Mouse (Mus musculus) spleen, adult 2 months (tissue): ENCODE results near the gene Vps54.

ENCODE experiments used
- CTCF ChIP-seq: fragments of 200-500 bp; IDR thresholded peaks from 2 replicates; pipeline ENCODE4 v1.5.1; 2011; ENCODE audit warnings: mild to moderate bottlenecking, inconsistent platforms; ENCODE audit not compliant: insufficient read depth, insufficient read length, insufficient replicate concordance; ENCODE audit errors: extremely low read depth
- POLR2A ChIP-seq: fragments of 200-500 bp; IDR thresholded peaks from 2 replicates; pipeline ENCODE4 v1.6.1; 2011; ENCODE audit warnings: low read depth, low read length, inconsistent platforms

DNA sequence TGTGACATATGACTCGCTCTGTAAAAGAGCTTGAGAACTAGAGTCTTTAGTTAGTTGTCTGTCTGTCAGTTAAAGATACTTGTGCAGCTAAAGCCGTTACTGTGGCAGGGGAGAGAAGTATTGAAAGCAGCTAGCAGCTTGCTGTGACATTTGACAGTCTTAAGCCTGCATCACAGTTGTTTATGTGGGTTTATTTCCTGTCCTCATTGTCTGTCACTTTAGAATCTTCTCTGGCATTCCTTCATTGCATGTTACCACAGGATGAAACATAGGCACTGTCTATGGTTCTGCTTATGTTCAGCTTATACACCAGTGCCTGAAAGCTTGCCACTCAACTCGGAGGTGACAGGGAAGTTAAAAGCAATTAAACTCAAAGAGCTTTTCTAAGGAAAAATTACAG is 64.5 kb downstream of the Vps54 start:
- TF ChIP-seq CTCF (no peak), POLR2A (no peak)
